Mouse (Mus musculus) embryo, embryonic 11 days (tissue): ENCODE results near the gene Csnk1g2.

ENCODE experiments used
- DNase-seq: peaks from one replicate; pipeline ENCODE4 v3.0.0-alpha.2; 2015

Gene Csnk1g2

GRCm38 (mm10) chr10:80665981-80666733 lies 43.5 kb downstream of the Csnk1g2 start:
- DNase-seq = no peak

- no peak for DNase-seq
Measured at GRCm38 (mm10) chr10:80666837-80667412, 44.3 kb downstream of the Csnk1g2 start.

- DNase-seq = no peak
Measured at GRCm38 (mm10) chr10:80668614-80669013, 46.0 kb downstream of the Csnk1g2 start.

- DNase-seq = no peak
Measured at GRCm38 (mm10) chr10:80669018-80669417, 46.4 kb downstream of the Csnk1g2 start.

GRCm38 (mm10) chr10:80669737-80670485 lies 47.3 kb downstream of the Csnk1g2 start:
- no peak for DNase-seq

- no peak for DNase-seq
Measured at GRCm38 (mm10) chr10:80670531-80670930, 47.9 kb downstream of the Csnk1g2 start.

GRCm38 (mm10) chr10:80671251-80671650 lies 48.6 kb downstream of the Csnk1g2 start:
- DNase-seq = no peak

GRCm38 (mm10) chr10:80671936-80672690 lies 49.5 kb downstream of the Csnk1g2 start:
- DNase-seq = no peak

GRCm38 (mm10) chr10:80673690-80674089 lies 51.1 kb downstream of the Csnk1g2 start:
- DNase-seq = no peak

- DNase-seq = no peak
Measured at GRCm38 (mm10) chr10:80674161-80674711, 51.6 kb downstream of the Csnk1g2 start.

GRCm38 (mm10) chr10:80674851-80675404 lies 52.3 kb downstream of the Csnk1g2 start:
- DNase-seq = no peak

GRCm38 (mm10) chr10:80675405-80676197 lies 53.0 kb downstream of the Csnk1g2 start:
- DNase-seq = peak; percentile 52

- peak; percentile 100 for DNase-seq
Measured at GRCm38 (mm10) chr10:80676198-80676928, 53.7 kb downstream of the Csnk1g2 start.

- DNase-seq = no peak
Measured at GRCm38 (mm10) chr10:80677128-80677875, 54.7 kb downstream of the Csnk1g2 start.

- peak; percentile 56 for DNase-seq
Measured at GRCm38 (mm10) chr10:80677942-80678436, 55.4 kb downstream of the Csnk1g2 start, which contains the start of gene Mknk2. Gene Mknk2 (minus strand): TSS chr10:80678112.

- no peak for DNase-seq
Measured at GRCm38 (mm10) chr10:80678601-80679377, 56.2 kb downstream of the Csnk1g2 start.

- no peak for DNase-seq
Measured at GRCm38 (mm10) chr10:80679556-80680259, 57.1 kb downstream of the Csnk1g2 start.

- DNase-seq = no peak
Measured at GRCm38 (mm10) chr10:80680260-80680696, 57.6 kb downstream of the Csnk1g2 start.
